Mouse (Mus musculus) spleen, adult 2 months (tissue): Measurements from ENCODE around the gene D1Ertd622e.

Experiments
- CTCF ChIP-seq: fragments of 200-500 bp; IDR thresholded peaks from 2 replicates; pipeline ENCODE4 v1.5.1; 2011; ENCODE audit warnings: mild to moderate bottlenecking, inconsistent platforms; ENCODE audit not compliant: insufficient read depth, insufficient read length, insufficient replicate concordance; ENCODE audit errors: extremely low read depth
- POLR2A ChIP-seq: fragments of 200-500 bp; IDR thresholded peaks from 2 replicates; pipeline ENCODE4 v1.6.1; 2011; ENCODE audit warnings: low read depth, low read length, inconsistent platforms

DNA sequence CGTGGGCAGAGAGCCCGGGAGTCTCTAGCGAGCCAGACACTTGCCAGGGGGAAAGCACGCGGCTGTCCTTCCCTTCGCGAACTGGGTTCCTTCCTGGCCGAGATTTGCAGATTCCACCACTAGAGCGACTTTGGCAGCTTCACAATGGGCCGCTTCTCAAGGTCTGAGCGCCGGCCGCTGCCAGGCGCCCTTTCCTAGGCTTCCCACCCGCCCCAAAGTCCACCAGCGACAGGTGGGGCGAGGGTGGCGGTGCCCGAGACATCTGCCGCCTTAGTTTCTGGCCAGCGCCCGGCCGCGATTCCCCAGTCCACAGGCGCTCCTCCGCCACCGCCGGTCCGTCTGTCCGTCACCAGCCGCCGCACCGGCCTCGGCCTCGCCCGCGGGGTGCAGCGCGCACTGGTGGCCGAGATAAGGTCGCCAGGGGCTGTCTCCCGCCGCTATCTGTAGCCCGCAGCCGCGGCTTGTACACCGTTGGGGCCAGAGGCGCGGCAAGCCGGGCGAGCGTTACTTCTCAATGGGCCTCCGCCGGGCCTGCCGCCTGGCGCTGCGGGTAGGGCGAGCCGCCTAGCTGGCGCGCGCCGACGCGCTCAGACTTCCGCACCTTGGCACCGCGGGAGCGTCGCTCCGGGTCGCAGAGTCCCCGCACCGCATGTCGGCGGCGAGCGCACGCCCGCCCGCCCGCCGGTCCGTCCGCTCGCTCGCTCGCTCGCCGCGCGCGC is 1.0 kb downstream of the D1Ertd622e start:
- TF ChIP-seq CTCF (no peak), POLR2A (no peak)
